Mouse (Mus musculus) gastrocnemius, adult 8-10 months (tissue): Measurements from ENCODE around the gene T. TPM values are rescaled to one million over a fixed set of nuclear protein-coding genes. Genes with fewer than 3 reads are reported as not detected.
"Not testable (repeated sequence)": the region's sequence is repeated elsewhere in the genome, so short reads cannot be mapped to it uniquely, and the experiment has no call there.

Experiments
- DNase-seq, 2 experiments: peaks; one replicate each; pipeline ENCODE4 v3.0.0; 2022; ENCODE audit warnings: low spot score in 2 of 2
- total RNA-seq, 4 experiments: library from RNA; stranded (reverse); gene quantifications; 2 replicates each; pipeline ENCODE4 v1.2.4; 2022

T gene
- total RNA-seq, result not detected

GRCm38 (mm10) chr17:8433978-8434960 lies at the start of gene T:
Gene T (plus strand): TSS chr17:8434423.
- no peak for DNase-seq

- DNase-seq, result no peak
These were observed 48.8 kb upstream of the T start for GRCm38 (mm10) chr17:8385441-8385840.

- no peak for DNase-seq
These were observed 45.8 kb upstream of the T start for GRCm38 (mm10) chr17:8388463-8388862.

- no peak for DNase-seq
These were observed 45.0 kb upstream of the T start for GRCm38 (mm10) chr17:8388990-8389789.

GRCm38 (mm10) chr17:8389790-8390095 lies 44.5 kb upstream of the T start:
- no peak for DNase-seq

- no peak for DNase-seq
These were observed 43.7 kb upstream of the T start for GRCm38 (mm10) chr17:8390487-8390886.

GRCm38 (mm10) chr17:8396371-8396770 lies 37.9 kb upstream of the T start:
- DNase-seq, result no peak

- DNase-seq, result no peak
These were observed 36.3 kb upstream of the T start for GRCm38 (mm10) chr17:8397946-8398345.

- not testable (repeated sequence) for DNase-seq
These were observed 30.3 kb upstream of the T start for GRCm38 (mm10) chr17:8403932-8404331.

GRCm38 (mm10) chr17:8406285-8406684 lies 27.9 kb upstream of the T start:
- DNase-seq, result no peak

GRCm38 (mm10) chr17:8408002-8408401 lies 26.2 kb upstream of the T start:
- not testable (repeated sequence) for DNase-seq

- no peak for DNase-seq
These were observed 25.5 kb upstream of the T start for GRCm38 (mm10) chr17:8408589-8409295.

- no peak for DNase-seq
These were observed 23.9 kb upstream of the T start for GRCm38 (mm10) chr17:8410330-8410729.

GRCm38 (mm10) chr17:8413656-8414055 lies 20.6 kb upstream of the T start:
- no peak for DNase-seq

GRCm38 (mm10) chr17:8415533-8415932 lies 18.7 kb upstream of the T start:
- no peak for DNase-seq

- DNase-seq, result no peak
These were observed 17.4 kb upstream of the T start for GRCm38 (mm10) chr17:8416865-8417264.

- DNase-seq, result no peak
These were observed 13.5 kb upstream of the T start for GRCm38 (mm10) chr17:8420739-8421138.

GRCm38 (mm10) chr17:8421517-8421916 lies 12.7 kb upstream of the T start:
- DNase-seq, result no peak

GRCm38 (mm10) chr17:8423283-8423682 lies 10.9 kb upstream of the T start:
- DNase-seq, result no peak

GRCm38 (mm10) chr17:8429436-8429835 lies 4.8 kb upstream of the T start:
- DNase-seq, result no peak

GRCm38 (mm10) chr17:8429896-8430295 lies 4.3 kb upstream of the T start:
- no peak for DNase-seq
